Mouse (Mus musculus): Measurements from ENCODE around the gene Bmper.

DNA sequence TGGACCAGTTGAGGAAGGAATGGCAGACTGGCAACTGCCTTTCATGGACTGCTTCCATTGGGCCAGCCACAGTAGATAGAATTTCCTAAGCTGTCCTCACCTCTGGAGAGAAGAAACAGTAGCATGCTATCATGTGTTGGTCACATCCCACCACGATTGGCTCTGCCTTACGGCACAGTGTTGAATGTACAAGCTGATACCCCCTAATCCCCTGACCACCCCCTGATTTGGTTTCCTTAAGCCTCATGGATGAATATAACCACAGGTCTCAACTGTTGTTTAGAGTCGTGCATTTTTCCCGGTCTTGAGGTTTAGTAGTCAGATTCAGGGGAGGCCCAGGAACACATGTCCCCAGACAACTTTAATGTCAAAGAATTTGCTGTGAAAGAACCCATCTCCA is 34.7 kb upstream of the Bmper start:
- TF ChIP-seq POLR2A (IDR thresholded peaks at IDR 0.05; ENCODE audit: low read depth, low read length) (no peak), CTCF (IDR thresholded peaks at IDR 0.05; ENCODE audit: borderline replicate concordance, insufficient read depth, low read length) (no peak)

Measured in embryonic fibroblast, embryonic 13.5 days (primary cell).